Mouse (Mus musculus) lung, embryonic 16.5 days (tissue): Measurements from ENCODE around the gene 1700102P08Rik. TPM values are rescaled to one million over a fixed set of nuclear protein-coding genes. Genes with fewer than 3 reads are reported as not detected.

Experiments used
- polyA plus RNA-seq: library from polyadenylated mRNA; unstranded; fragments of >200 nt; fragmentation: Nextera tagmentation; extraction: Ambion mirVana; gene quantifications from 2 replicates; pipeline ENCODE4 v1.2.1, GENCODE M21; 2015

1700102P08Rik gene
- polyA plus RNA-seq, 1 experiment from 2014 or later = 0.41 TPM

Other genes with a start within 250 kb of the 1700102P08Rik start
- 0.26 and 0.30 TPM in 2 replicates for gene Bsn, start 202.4 kb upstream of the 1700102P08Rik start, polyA plus RNA-seq
- gene Dag1, start 128.8 kb upstream of the 1700102P08Rik start, polyA plus RNA-seq = 124 and 141 TPM in 2 replicates
- 36.8 and 41.6 TPM in 2 replicates for gene Nicn1, start 102.4 kb upstream of the 1700102P08Rik start, polyA plus RNA-seq
- 19.1 and 21.9 TPM in 2 replicates for gene Amt, start 96.0 kb upstream of the 1700102P08Rik start, polyA plus RNA-seq
- 531 and 556 TPM in 2 replicates for gene Rhoa, start 86.7 kb upstream of the 1700102P08Rik start, polyA plus RNA-seq
- gene Tcta, start 86.6 kb upstream of the 1700102P08Rik start, polyA plus RNA-seq = 38.0 and 41.8 TPM in 2 replicates
- 649 and 714 TPM in 2 replicates for gene Gpx1, start 53.9 kb upstream of the 1700102P08Rik start, polyA plus RNA-seq
- 89.9 and 93.6 TPM in 2 replicates for gene Usp4, start 45.0 kb upstream of the 1700102P08Rik start, polyA plus RNA-seq
- gene Ccdc36, start 35.7 kb downstream of the 1700102P08Rik start, polyA plus RNA-seq = 1.7 and 2.6 TPM in 2 replicates
- not detected in 2 replicates for gene BC048562, start 43.7 kb downstream of the 1700102P08Rik start, polyA plus RNA-seq
- gene Ccdc71, start 67.7 kb downstream of the 1700102P08Rik start, polyA plus RNA-seq = 50.7 and 58.0 TPM in 2 replicates
- gene Klhdc8b, start 68.8 kb downstream of the 1700102P08Rik start, polyA plus RNA-seq = 76.6 and 89.7 TPM in 2 replicates
- 86.0 and 95.5 TPM in 2 replicates for gene Lamb2, start 86.9 kb downstream of the 1700102P08Rik start, polyA plus RNA-seq
- 59.1 and 61.0 TPM in 2 replicates for gene Usp19, start 97.8 kb downstream of the 1700102P08Rik start, polyA plus RNA-seq
- gene Qars, start 114.9 kb downstream of the 1700102P08Rik start, polyA plus RNA-seq = 97.4 and 107 TPM in 2 replicates
- 108 and 118 TPM in 2 replicates for gene Qrich1, start 124.0 kb downstream of the 1700102P08Rik start, polyA plus RNA-seq
- 148 and 149 TPM in 2 replicates for gene Impdh2, start 167.5 kb downstream of the 1700102P08Rik start, polyA plus RNA-seq
- gene Ndufaf3, start 174.6 kb downstream of the 1700102P08Rik start, polyA plus RNA-seq = 55.8 and 60.2 TPM in 2 replicates
- 146 and 161 TPM in 2 replicates for gene Dalrd3, start 177.1 kb downstream of the 1700102P08Rik start, polyA plus RNA-seq
- gene Wdr6, start 185.9 kb downstream of the 1700102P08Rik start, polyA plus RNA-seq = 122 and 128 TPM in 2 replicates
- gene P4htm, start 204.9 kb downstream of the 1700102P08Rik start, polyA plus RNA-seq = 8.0 and 8.3 TPM in 2 replicates